Mouse (Mus musculus) cerebellum, adult 2 months (tissue): ENCODE data around the gene Ldb3.

Experiments
- CTCF ChIP-seq: fragments of 200-500 bp; IDR thresholded peaks from 2 replicates; pipeline ENCODE4 v1.5.1; 2011; ENCODE audit warnings: low read depth, mild to moderate bottlenecking, control low read depth, low read length, moderate library complexity, borderline replicate concordance; ENCODE audit not compliant: insufficient read depth
- POLR2A ChIP-seq: fragments of 200-500 bp; IDR thresholded peaks from 2 replicates; pipeline ENCODE4 v1.6.1; 2011; ENCODE audit warnings: low read length, control low read depth, borderline replicate concordance; ENCODE audit not compliant: insufficient read depth

DNA sequence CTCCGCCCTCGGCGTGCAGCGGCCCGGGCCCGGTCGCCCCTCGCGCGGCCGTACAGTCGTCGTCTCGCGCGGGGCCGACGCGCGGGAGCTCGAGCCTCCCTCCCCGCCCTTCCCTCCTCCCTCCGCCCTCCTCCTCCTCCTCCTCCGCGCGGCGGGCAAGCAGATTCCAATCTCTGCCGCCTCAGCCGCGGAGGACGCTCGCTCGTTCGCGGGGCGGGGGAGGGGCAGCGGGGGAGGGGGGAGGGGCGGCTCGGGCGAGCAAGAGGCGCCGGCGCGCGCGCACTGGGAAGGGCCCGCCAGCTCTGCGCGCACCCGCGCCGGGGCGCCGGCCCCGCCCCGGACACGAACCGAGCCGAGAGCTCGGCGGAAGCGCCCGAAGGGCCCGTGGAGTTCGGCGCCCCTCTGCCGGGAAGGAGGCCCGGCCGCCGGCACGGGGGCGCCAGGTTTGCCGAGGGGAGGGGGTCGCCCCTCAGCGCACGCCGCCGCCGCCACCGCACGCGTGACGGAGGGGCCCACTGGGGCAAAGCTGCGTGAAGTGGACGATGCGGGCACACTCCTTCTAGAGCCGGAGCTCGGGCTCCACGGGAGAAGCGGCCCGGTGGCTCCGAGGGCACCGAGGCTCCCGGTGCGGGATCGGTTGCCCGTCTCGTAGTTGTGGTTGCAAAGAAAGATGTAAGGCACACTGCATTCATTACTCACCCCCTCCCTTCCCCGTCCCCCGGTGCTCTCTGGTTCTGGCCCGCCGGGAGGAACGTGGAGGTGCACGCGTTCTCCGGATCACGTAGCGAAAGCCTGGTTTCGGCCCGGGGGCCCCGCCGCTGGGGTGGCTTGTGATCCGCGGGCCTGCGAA, 85.8 kb downstream of the Ldb3 start:
- TF ChIP-seq POLR2A (peak; percentile 65), CTCF (no peak)
